Mouse (Mus musculus) ES-CJ7 (cell line): ENCODE data around the gene Olfr165.

Source experiments
- DNase-seq: peaks from one replicate; pipeline ENCODE4 v3.0.0; 2011; ENCODE audit warnings: low read depth, low spot score

Gene Olfr165

DNA sequence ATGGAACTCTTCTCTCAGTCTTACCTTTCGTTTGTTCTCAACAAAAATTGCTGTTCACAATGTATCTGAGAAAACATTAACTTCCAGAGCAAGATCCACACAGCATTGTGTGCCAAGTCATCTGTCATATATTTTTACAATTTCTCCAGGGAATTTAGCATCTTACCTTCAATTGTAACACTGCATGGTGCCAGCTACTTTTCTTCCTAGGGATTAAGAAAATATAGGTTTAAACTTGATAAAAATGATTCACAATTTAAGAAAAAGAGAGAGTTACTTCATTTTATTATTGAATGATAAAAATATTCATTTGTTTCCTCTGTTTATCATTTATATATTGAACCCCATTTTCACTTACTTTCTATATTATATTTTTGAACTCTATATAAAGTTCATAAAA, at the start of gene Olfr165:
Gene Olfr165, minus strand, starts transcription at position 101 of the 400 bp plus-strand sequence.
- no peak for DNase-seq

DNA sequence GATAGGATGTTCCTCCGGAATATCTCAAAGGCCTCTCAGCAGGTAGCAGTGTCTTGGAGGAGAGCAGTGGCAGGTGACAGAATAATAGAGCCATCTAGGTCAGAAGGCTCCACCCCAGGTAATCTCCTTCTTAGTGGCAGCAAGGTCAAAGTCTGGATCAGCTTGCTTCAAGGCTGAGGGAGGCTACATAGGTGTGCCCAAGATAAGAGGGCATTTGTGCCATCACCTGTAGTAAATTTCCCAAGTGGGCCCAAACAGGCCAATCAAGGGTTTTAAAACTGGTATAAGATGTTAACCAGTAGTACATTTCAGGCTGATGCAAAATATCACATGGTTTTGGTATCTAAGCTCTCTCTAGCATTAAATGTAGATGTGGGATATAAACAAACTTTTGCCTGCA, 41.4 kb upstream of the Olfr165 start:
- peak; percentile 10 for DNase-seq

- peak; percentile 51 for DNase-seq
These were observed 35.8 kb upstream of the Olfr165 start for GRCm38 (mm10) chr16:19458741-19459140.

DNA sequence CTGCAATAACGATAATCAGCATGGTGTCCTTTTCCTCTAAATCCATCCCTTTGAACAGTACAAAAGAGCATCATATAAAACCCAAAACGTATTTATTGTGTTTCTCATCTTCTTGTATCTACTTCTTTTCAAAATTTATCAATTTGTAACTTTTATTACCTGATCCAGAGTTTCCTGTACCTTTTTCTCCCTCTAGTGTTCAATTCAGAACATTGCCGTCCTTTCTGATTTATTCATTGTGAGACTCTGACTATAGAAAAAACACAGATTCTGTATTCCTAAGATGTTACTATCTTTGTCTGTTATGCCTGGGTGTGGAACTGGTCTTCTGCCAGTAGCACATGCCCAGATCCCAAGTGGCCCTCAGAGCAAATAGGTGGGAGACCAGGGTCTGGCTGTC, 35.0 kb downstream of the Olfr165 start:
- no peak for DNase-seq
